ENCODE assay signal across 9 mouse cellular contexts in the genomic region with DNA sequence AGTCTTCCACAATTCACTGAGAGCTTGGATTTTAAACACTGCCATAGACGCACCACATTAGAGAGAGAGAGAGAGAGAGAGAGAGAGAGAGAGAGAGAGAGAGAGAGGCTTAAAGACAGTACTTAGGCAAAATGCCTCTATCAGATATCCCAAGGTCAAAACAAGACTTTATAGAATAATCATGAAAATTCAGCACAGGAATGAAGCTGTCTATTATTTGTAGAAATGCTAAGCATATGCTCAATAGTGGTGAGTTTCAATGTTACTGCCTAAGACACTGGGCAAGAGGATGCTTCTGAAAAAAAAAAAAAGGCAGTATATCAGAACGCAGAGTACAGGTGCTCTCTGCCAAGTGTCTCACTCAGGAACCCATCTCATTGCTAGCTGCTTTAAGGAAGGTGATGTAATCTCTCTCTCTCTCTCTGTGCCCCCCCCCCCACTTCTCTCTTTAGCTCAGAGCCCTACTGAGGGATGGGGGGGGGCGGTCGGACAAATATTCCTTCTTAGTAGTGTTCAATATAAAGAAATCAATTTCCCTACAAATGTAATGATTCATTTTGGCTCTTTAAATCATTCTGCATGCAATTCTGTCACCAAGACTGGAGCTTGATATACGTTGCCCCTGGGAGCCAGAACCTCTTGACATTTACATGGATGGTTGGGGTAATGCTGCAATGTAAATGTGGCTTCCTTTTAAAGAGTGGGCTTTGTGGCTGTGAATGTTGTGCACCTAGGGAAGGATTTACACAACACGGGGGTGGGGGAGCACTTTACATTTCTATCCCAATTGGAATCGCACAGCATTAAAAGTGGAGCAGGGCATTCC.
A peak's percentile ranks its signal among the peaks of the same experiment; 100 is the strongest.
DNase-seq lines count a peak whose midpoint lies in the region; ATAC-seq lines count a peak whose summit lies in the region.
"Had no signal": no experiment of that assay in that cellular context is flagged by ENCODE, and none has a peak within 500 bp of the region (broad histone marks: within the 10 kb centered on the region; RNA-seq: fewer than 3 reads in every experiment).

No protein-coding gene starts in this region.

- peaks cover 12% of the 10 kb centered on the region for H3K36me3 ChIP-seq in kidney, embryonic 15.5 days
- H3K36me3 ChIP-seq in forebrain, embryonic 14.5 days (ENCODE audit: control insufficient read depth, insufficient read depth, low read length) = peaks cover 5% of the 10 kb centered on the region
- peaks cover 7% of the 10 kb centered on the region for H3K36me3 ChIP-seq in midbrain, embryonic 10.5 days

- peaks cover 68% of the 10 kb centered on the region for H3K4me1 ChIP-seq in kidney, embryonic 15.5 days
- peaks cover 23% of the 10 kb centered on the region for H3K4me1 ChIP-seq in forebrain, embryonic 14.5 days (ENCODE audit: control insufficient read depth, insufficient read depth, low read length)
- H3K4me1 ChIP-seq in midbrain, embryonic 10.5 days = peaks cover 57% of the 10 kb centered on the region

- no peaks in the 10 kb centered on the region for H3K9me3 ChIP-seq in kidney, embryonic 15.5 days (replicated peaks)
- no peaks in the 10 kb centered on the region for H3K9me3 ChIP-seq in forebrain, embryonic 14.5 days (replicated peaks; ENCODE audit: control insufficient read depth, low read length)
- no peaks in the 10 kb centered on the region for H3K9me3 ChIP-seq in midbrain, embryonic 10.5 days (replicated peaks)

- DNase-seq in kidney, postnatal 14 days = no peak
- DNase-seq in cerebellum, adult 11-12 months = peak; percentile 67
- DNase-seq in forebrain, embryonic 14.5 days (ENCODE audit: low spot score) = peak; percentile 36
- no peak for DNase-seq in midbrain, embryonic 10.5 days (ENCODE audit: low spot score)
- DNase-seq in c-Kit-positive CD71-positive TER-119-positive erythroid progenitor cells, embryonic 14.5 days (ENCODE audit: low spot score) = no peak
- DNase-seq in left cerebral cortex, adult 8-10 months (ENCODE audit: low spot score in 2 of 2) = no peak
- DNase-seq in lung, postnatal 25 days (ENCODE audit: low spot score) = no peak

- H3K4me3 ChIP-seq in kidney, embryonic 15.5 days (replicated peaks) = peak overlapping the region; percentile 66
- peak overlapping the region; percentile 58 for H3K4me3 ChIP-seq in forebrain, embryonic 14.5 days (ENCODE audit: low read depth, low read length)
- H3K4me3 ChIP-seq in midbrain, embryonic 10.5 days = peak overlapping the region; percentile 74; the same call in 1 of the 2 replicates

- 45% methylated on average over 7 of the region's 7 CpGs for WGBS in kidney, embryonic 15.5 days
- WGBS in forebrain, embryonic 14.5 days = 41% methylated on average over 7 of the region's 7 CpGs
- 54% methylated on average over 7 of the region's 7 CpGs for WGBS in midbrain, embryonic 10.5 days

- peak overlapping the region; percentile 77 for H3K4me2 ChIP-seq in kidney, embryonic 15.5 days
- H3K4me2 ChIP-seq in forebrain, embryonic 14.5 days (ENCODE audit: low read length) = peak overlapping the region; percentile 91

- H3K27ac ChIP-seq in kidney, embryonic 15.5 days = peak overlapping the region; percentile 90
- peak overlapping the region; percentile 46; the same call in 1 of the 2 replicates for H3K27ac ChIP-seq in forebrain, embryonic 14.5 days (ENCODE audit: low read depth, low read length)
- no peak overlapping the region for H3K27ac ChIP-seq in midbrain, embryonic 10.5 days (replicated peaks)

- peak overlapping the region; percentile 61 for H3K9ac ChIP-seq in kidney, embryonic 15.5 days
- H3K9ac ChIP-seq in forebrain, embryonic 14.5 days (ENCODE audit: low read length) = peak overlapping the region; percentile 65

- no peaks in the 10 kb centered on the region for H3K27me3 ChIP-seq in kidney, embryonic 15.5 days
- H3K27me3 ChIP-seq in forebrain, embryonic 14.5 days (replicated peaks; ENCODE audit: control insufficient read depth, insufficient read depth, low read length) = no peaks in the 10 kb centered on the region
- no peaks in the 10 kb centered on the region; the same call in 1 of the 2 replicates for H3K27me3 ChIP-seq in midbrain, embryonic 10.5 days (ENCODE audit: low read depth, poor library complexity, severe bottlenecking)
- H3K27me3 ChIP-seq: Patski had no signal

- no peak for ATAC-seq in kidney, embryonic 15.5 days (replicated peaks; ENCODE audit: low FRiP score)
- ATAC-seq in forebrain, embryonic 14.5 days = peak; percentile 19; the same call in 1 of the 2 replicates
- ATAC-seq: Patski had no signal

Comparison
In these comparisons a context has a peak if more than half of its experiments do, and no peak if none do; other contexts are left out.
1. DNase-seq: peak in cerebellum, adult 11-12 months (single experiment) and forebrain, embryonic 14.5 days (single experiment); none in kidney, postnatal 14 days (single experiment), midbrain, embryonic 10.5 days (single experiment), c-Kit-positive CD71-positive TER-119-positive erythroid progenitor cells, embryonic 14.5 days (single experiment), left cerebral cortex, adult 8-10 months (0 of 2) and lung, postnatal 25 days (single experiment).
2. Peak in every context shown above with its lines, with median percentiles within 50 percentile points of each other: H3K4me3 ChIP-seq.